Mouse (Mus musculus) retina, postnatal 7 days (tissue): Measurements from ENCODE around the gene Sdad1.

Source experiments
- DNase-seq: peaks from one replicate; pipeline ENCODE4 v3.0.0-alpha.2; 2012; ENCODE audit warnings: low read depth, low spot score

Gene Sdad1

DNA sequence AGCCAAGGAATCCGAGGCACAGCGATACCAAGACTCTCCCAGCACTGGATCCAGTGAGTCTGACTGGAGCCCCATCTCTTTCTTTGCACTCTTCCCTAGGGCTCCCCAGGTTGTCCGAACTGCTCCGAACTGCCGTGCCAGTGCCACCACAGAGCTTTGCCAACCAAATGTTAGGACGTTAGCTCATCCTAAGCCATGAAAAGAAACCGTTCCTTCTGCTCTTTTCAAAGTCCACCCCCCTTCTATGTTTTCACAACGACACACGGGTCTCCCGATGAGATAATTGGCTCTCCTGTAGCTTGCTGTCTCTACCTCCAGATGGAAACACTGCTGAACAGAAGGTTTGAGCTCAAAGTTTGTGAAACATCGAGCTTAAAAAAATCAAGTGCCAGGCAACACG is 69.5 kb downstream of the Sdad1 start:
- DNase-seq: no peak

DNA sequence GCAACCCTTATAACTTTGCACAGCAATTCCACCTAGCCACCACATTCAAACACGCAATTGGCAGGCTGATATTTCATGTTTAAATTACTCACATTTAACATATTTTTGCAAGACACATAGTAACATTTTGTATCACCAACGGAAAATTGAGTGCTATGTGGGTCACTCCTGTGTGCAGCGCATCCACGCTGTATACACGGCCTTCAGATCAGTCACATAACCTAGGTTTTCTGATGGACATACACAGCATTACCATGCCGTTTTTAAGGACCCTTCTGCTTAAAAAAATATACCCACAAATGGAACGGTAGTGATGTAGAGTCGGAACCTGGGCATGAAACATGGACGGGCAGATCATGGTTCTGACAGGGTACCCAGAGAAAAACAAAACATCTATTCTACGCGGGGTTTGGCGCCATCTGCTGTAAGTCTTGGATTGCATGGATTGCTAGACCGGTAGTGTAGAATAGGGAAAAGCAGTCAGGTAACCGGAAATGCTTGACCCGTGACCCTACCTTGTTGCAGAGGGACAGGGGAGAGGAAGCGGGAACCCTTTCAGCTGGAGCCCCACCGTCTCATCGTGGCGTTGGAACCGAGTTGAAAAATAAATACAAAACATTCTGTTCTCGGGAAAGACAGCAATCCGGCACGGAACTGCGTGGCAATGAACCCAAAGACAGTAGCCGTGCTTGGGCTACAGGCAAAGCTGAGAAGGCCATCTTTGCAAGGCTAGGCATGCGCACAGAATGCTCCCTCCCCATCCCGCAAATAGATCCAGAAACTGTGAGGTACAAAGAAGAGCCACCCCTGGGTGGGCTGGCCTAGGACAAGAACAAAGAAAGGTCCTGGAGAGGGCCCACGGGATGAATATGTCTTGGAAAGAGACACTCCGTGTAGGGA is 70.7 kb downstream of the Sdad1 start:
- peak; percentile 49 for DNase-seq

- no peak for DNase-seq
These were observed 75.2 kb downstream of the Sdad1 start for GRCm38 (mm10) chr5:92234939-92235557.
